Mouse (Mus musculus): ENCODE data around the gene Rassf8.

Gene Rassf8

DNA sequence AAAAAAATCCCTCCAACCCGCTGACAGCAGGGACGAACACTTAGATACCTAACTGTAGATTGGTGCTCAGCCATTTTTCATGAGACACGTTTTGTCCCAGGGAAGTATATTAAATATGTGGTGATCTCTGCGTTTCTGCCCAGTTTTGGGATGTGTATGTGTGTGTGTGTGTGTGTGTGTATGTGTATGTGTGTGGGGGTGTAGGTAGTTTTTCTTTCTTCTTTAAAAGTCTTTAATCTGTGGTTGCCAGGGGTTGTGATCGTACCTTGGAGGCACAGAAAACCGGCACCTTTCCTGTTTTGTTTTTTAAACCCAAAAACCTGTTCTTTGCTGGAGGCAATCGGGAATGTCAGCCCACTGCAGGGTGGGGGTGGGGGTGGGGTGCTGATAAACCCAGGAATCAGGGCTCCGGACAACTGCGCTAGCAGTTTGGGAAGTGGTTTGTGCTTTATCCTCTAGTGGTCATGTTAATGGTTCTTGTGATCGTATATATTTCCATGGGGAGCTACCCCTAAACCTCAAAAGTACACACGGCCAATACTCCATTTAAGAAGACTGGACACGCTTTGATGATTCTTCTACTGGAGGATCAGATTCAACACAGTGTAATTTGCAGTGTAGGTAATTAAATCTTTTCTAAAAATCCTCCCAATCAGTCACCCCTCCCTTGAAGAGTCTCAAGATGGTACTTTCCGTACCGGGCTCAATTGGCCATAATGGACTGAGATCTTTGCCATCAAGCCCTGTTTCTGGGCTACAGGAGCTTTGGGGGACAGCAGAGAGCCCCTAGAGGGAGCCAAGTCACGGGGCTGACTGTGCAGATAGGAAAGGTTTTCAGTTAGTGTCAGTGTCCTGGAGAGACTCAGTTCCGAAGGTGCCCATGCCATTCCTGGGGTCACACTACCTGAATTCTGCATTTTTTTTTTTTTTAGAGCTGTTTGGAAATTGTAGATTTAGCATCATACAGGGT, 1.4 kb downstream of the Rassf8 start:
- DNase-seq (ENCODE audit: low read depth, low spot score), result peak; percentile 53

DNA sequence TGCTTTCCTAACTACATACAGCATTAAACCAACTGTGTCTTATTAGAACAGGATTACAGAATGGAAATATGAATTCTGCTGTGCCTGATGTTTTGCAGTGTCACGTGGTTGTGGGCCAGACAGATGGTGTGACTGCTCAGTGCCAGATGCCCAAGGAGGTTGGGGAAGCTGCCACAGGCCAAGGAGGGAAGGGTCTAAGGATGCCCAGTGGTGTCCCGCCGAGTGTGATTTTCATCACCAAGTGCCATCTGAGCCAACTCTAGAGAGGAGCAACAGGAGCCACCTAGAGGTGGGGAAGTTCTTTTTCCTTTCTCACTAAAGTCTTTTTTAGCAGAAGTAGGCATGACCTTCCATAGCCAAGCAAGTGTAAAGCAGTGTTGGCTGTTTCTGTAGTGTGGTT, 3.8 kb downstream of the Rassf8 start:
- no peak for DNase-seq (ENCODE audit: low read depth, low spot score)

DNA sequence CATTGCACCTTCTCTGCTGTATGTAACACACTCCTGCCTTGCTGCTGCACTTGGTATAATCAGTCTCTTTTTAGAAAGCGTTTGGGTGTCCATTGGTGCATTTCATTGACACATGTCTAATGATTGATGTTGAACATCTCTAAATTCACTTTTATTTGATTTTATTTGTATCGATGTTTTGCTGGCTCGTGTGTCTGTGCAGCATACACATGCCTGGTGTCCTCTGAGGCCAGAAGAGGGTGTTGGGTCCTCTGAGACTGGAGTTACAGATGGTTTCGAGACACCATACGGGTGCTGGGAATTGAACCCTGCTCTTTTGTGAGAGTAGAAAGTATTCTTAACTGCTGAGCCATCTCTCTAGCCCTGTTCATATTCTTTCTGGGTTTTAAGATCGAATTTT, 6.7 kb downstream of the Rassf8 start:
- no peak for DNase-seq (ENCODE audit: low read depth, low spot score)

DNA sequence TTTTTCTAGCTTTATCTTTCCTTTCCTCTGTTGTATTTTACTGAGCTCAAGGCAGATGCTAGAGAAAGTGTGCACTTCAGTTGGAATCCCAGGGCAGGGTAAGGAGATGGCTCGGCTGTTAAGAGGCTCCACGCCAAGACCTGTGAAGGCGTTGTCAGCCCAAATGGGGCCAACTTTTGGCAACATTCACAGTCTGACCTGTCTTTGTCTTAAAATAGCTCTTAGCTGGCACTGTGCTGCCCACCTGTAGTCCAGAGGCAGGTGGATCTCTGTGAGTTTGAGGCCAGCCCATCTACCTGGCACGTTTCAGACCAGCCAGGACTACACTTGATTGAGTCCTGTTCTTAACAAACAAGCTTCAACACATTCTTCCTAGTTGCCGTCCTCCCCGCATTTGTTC, 7.9 kb downstream of the Rassf8 start:
- DNase-seq (ENCODE audit: low read depth, low spot score), result peak; percentile 52

DNA sequence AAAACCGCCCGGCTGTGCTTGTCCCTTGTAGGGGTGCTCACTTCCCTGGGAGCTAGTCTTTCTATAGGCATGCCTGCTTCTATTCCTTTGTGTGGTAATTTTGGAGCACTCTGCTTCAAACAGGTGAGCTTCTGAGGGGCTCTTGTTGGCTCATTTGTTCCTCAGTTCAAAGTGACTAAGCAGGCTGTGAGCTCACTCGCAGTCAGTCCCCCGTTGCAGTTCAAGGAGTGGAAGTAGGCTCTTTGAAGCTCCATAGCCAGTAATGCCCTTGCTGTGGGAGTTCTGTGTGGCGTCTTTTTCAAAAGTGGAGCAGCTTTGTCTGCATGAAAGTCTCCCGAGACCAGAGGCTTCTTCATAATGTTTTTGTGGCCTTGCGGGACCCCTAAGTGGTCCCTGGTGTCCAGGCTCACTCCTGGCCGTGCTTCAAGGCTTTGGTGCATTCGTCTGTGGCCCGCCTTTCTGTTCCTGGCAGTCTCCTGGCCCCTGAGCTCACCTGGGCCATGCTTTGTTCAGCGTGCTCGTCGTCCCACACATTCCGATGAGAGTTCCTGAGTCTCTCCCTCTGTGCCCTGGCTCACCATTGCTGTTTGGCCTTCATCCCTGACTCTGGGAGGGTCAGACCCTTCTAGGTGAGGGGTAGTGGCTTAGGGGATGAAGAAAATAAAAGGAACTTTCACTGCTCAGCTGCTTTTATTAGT, 9.5 kb downstream of the Rassf8 start:
- no peak for DNase-seq (ENCODE audit: low read depth, low spot score)

DNA sequence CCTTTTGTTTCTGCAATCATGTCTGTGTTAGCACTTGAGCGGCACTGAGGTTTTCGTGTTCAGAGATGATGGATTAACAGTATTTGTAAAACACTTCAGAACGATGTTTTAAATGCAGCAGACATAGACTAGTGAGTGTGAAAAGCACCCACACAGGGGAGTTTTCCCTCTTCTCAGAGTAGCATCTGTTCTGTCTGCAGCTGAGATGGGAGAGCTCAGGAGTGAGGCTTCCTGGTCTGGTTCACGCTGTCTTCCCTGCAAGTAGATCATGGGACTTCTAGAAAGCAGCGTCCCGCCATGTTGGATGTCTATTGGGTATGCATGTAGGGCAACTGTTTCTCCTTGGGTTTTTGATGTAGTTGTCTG, 10.1 kb downstream of the Rassf8 start:
- DNase-seq (ENCODE audit: low read depth, low spot score), result peak; percentile 60

DNA sequence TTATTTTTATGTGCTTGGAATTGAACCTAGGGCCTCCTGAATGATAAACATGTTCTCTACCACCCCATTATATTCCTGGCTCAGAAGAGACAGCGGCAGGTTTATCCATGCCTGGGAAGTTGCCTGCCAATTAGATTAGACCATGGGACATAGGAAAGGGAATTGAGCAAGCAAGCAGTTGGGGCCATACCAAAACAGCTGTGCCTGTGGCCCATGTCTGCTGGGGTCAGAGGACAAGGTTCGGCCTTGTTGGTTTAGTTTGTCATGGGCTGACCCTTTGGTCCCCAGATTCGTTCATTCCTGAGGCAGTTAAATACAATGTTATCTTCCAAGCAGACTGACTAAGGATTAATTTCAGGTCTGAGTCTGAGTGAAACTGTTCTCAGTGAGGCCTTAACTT, 10.8 kb downstream of the Rassf8 start:
- no peak for DNase-seq (ENCODE audit: low read depth, low spot score)

DNA sequence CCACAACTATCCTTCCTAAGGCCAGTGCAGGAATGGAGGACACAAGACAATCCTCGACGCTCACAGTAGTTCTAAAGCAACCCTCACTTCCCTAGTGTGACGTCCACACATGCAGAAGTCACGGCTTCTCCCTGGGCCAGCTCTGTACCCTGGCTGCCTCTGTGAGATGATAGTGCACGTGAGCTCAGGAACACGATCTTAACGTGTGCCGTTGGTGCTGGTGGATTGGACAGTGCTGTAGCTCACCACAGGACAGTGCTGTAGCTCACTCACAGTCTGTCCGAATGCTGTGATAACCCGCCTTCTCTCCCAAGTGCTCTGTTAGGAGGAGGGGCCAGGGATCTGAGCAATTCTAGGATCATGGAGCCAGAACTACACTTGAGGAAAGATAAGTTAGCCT, 12.1 kb downstream of the Rassf8 start:
- no peak for DNase-seq (ENCODE audit: low read depth, low spot score)

DNA sequence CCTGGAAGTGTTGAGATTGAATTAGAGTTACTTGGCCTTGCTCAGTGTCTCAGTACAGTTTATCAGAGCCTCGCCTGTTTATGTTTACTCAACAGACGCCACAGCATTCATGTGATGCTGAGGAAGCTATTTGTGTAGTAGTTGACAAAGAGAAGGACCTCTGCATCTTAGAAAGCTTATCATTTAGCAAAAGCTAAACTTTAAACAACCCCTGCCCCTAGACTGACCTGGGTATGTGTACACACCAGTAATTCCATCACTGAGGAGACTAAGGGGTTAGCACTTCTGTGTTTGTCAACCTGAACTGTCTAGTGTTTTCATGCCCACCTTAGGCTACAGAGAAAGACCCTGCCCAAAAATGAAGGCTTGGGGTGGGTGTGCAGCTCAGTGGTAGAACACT, 12.9 kb downstream of the Rassf8 start:
- no peak for DNase-seq (ENCODE audit: low read depth, low spot score)

DNA sequence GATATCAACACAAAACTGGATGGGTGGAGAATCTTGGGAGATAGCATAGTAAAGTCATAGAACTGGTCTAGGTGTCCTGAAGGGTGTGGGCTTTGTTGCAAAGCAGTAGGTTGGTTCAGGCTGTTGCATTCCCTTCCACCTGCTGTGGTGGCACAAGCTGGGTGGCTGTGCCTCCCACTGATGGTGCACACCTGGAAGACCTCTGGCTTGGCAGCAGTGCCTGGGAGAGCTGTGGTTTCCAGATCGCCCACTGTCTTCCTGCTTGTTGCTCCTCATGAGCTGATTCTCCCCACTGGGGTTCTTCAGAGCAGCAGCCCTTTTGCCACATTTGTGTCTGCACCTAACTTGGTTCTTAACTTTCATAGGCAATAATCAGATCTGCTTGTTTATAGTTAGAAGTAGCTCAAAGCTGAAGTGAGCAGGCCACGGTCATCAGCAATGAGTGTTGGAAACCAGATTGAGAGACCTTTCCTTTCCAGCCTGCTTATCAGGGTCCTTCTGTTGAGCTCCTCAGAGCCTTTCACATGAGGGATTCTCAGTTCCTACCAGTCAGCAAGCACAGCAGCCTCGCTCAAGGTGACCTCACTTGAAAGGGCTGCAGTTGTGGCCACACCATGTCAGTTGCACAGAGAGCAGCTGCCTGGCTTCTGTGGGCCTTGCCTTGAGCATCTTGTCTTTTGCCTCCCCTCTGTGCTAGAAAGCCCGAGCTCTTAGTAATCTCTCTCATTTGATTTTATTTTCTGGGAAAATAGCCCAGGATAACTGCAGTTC, 13.9 kb downstream of the Rassf8 start:
- DNase-seq (ENCODE audit: low read depth, low spot score), result no peak

DNA sequence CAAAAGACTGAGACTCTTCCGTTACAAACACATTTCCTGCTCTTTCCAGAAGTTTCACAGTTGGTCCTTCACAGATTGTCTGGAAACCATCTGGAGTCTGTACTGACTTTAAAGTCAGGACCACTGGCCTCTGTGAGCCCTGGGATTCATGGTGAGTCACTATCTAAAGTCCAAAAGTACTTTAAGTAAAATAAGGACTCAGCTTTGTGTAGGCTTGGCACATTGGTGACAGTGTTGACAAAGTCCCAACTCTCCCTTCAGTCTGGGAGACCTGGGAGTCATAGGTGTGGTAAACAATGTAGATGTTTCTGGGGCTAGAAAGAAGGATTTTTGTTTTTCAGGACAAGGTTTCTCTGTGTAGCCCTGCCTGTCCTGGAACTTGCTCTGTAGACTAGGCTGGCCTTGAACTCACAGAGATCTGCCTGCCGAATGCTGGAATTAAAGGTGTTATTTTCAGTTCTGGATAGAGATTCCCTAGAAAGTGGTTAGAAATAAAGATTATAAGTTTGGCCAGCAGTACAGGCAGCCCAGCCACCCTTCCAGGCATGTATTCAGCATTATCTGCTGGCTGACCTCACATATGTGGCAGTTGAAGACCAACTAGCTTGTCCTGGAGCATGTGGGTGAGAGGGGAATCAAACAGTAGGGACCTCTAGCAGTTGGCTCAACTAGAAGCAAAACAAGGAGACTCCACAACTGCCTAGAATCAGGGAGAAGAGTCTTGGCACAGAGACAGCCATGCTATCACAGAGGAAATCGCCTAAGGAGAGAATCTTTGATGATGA, 14.8 kb downstream of the Rassf8 start:
- no peak for DNase-seq (ENCODE audit: low read depth, low spot score)

DNA sequence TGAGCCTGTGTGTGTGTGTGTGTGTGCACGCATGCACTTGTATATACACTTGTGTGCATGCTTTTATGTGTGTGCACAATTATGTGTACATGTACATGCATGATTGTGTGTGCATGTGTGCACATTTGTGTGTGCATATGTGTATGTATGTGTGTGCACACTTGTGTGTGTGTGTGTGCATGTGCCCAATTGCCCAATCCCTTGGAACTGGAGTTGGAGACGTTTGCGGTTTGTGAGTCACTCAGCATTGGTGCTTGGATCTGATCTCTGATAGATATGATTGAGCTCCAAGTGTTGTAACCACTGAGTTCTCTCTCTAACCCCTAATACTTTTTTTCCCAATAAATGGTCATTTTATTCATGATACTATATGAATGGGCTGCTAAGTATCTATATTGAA, 15.5 kb downstream of the Rassf8 start:
- DNase-seq (ENCODE audit: low read depth, low spot score), result no peak

DNA sequence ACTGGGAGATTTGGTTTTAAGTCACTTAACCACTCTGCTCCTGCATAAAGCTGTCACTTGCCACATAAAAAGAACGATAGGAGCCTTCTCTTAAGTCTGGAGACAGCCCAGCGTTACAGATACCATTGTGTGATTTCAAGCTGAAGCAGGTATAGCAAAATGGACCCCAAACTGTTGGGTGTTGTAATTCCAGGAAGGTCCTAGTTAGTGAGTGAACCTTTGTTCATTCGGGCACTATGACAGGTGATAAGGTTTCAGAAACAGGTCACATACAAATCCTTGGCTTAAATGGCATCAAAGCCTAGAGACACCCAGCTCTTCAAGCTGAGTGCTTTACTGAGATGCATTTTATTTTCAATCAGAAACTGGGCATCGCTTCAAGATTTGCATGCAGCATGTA, 16.5 kb downstream of the Rassf8 start:
- DNase-seq (ENCODE audit: low read depth, low spot score), result no peak

DNA sequence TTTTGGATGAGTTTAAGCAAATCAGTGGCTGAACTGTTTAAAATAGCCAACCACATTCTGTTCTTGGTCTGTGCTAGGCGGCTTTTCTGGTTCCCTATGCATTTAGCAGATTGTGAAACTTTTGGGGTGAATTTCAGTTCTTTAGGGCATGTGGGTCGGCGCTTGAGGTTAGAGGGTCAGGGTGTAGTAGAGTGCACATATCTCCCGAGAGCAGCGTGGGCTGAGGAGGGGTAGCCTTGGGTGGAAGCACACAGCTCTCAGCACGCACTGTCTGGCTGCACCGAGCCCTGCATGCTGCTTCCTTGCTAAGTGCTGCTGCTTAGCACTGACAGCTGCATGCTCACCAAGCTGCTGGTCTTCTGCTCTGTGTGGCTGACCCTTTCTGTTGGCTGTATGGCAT, 18.5 kb downstream of the Rassf8 start:
- DNase-seq (ENCODE audit: low read depth, low spot score), result no peak

DNA sequence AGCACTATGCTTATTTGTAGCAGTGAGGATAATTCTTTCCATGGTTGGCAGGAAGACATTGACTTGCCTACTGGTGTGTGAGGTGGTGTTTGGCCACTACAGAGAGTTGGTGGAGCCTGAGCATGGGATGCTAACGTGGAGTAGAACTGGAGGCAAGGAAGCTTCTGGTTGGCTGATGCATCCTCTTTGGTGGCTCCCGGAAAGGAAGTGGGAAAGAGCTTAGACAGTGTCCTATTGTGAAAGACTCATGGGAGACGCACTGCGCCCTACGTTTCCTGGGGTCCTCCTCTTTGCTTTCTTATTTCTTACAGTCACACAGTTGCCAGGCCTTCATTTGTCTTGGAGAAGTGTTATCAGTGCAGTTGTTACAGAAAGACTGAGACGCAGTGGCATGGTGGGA, 20.4 kb downstream of the Rassf8 start:
- DNase-seq (ENCODE audit: low read depth, low spot score), result no peak

DNA sequence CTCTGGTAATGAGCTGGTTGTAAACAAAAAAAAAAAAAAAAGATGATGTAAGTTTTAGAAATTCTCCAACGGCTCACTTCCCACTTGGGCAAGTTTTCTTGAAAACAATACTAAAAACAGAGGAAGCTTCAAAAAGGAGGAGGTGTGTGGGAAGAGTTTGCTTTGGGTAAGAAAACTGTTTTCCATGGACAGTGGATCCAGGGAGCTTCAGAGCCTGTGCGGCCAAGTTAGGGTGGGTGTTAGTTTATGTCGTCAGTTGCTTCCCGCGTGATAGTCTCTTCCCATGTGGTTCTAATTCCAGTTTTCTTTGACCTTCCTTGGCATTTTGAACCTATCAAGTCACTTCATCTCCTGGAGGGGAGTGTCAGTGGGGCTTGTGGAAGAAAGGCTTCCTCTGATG, 21.1 kb downstream of the Rassf8 start:
- DNase-seq (ENCODE audit: low read depth, low spot score), result no peak

DNA sequence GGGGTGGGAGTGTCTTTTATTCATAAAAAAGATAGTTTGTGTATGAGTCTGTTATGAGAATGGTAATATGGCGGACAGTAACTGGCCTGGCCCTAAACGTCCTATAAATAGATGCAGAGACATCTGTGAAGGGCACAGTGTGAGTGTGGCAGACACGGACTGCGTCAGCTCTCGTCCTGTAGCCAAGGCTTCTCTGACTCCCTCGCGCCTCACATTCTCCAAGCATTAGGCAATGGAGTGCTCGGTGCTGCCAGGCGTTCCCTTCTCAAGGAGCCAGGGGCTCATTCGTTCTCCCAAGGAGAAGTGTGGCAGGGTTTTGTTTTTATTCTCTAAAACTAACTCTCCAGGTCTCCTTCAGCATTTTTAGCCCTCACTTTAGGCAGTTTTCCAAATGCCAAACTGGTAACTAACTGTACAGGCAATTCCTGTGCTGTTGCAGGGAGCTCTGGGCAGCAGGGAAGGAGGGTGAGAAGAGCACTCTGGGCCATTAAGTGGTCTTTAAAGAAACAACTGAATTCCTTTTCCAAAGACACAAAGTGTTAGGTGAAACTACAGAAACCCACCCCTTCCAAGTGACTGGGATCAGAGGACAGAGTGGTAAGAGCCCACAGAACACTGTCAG, 22.2 kb downstream of the Rassf8 start:
- DNase-seq (ENCODE audit: low read depth, low spot score), result peak; percentile 66

DNA sequence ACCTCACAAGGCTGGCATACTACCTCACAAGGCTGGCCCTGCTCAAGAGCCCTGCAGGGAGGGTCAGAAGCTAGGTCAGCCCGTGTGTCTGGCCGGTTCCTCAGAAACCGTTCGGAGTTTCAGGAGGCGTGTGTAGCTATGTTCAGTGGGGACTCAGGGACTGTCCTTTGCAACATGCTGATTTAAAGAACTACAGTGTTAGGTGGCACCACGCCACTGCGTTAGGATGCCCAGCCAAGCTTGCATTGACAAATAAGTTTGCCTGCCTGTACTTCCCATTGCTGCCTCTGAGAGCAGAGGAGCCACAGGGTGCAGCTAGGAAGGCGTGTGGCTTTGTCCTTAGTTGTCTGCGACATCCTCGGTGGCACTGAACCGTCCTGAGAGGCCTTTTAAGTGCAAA, 23.3 kb downstream of the Rassf8 start:
- DNase-seq (ENCODE audit: low read depth, low spot score), result no peak

DNA sequence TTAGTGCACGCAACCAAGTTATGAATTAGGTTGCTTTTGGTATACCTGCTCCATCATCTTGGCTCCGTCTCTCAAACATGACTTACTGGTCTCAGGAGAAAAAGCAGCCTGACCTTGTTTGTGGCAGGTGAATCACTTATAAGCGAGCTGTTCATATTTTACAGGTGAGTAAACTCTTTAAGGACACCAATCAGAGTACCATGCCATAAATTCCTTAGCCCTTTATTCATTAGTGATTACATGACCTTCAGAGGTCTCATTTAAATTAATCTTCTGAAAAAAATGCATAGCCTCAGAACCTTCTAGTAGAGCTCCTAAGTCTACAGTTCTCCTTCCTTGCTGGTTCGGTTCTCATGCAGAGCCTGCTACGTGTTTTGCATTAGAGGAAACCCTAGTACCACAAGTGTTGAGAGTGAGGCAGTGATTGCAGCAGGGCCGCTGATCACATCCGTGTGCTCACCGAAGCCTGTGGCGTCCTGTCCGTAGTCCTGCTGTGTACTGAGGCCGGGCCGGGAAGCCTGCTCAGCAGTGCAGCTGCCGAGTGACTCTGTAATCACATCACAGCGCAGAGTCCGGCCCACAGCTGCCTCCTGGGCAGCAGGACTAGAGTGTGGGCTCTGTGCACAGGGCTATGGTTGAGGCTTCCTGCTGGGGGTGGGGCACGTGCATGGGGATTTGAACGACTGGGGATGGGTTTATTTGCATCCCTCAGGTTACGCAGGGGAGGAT, 23.9 kb downstream of the Rassf8 start:
- no peak for DNase-seq (ENCODE audit: low read depth, low spot score)

DNA sequence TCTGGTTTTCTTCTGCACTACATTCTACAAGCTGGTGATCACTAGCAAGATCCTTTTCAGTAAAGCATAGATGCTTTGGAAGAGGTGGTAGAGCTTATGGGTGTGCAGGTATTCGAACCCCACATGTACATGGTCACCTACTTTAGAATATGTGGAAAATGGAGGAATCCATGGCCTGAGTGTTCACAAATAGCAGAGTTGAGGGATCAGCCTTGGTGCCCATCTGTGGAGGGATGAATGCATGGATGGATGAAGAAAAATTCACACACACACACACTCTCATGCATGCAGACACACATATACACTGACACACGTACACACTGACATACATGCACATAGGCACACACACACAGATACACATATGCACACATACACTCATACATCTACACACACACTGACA, 27.9 kb downstream of the Rassf8 start:
- no peak for DNase-seq (ENCODE audit: low read depth, low spot score)

Data from brain, adult 2 months (tissue).